Mouse (Mus musculus) midbrain, embryonic 16.5 days (tissue): ENCODE measurements around the gene Mup7. TPM values are rescaled to one million over a fixed set of nuclear protein-coding genes. Genes with fewer than 3 reads are reported as not detected.
"Not testable (repeated sequence)": the region's sequence is repeated elsewhere in the genome, so short reads cannot be mapped to it uniquely, and the experiment has no call there.

ENCODE experiments used
- ATAC-seq: fragments of 200-750 bp; cut with Nextera tagmentation; 2 replicates; pipeline ENCODE4 v1.8.0; 2017; ENCODE audit warnings: moderate TSS enrichment
- H3K27ac ChIP-seq: fragments of 300-500 bp; sonication (generic); 2 replicates; pipeline ENCODE4 v1.5.1; 2014; ENCODE audit warnings: mild to moderate bottlenecking, low read length, mixed read lengths
- H3K27me3 ChIP-seq: fragments of 300-500 bp; sonication (generic); 2 replicates; pipeline ENCODE4 v1.6.1; 2014; ENCODE audit warnings: low read depth, low read length, mixed read lengths; ENCODE audit not compliant: control insufficient read depth, insufficient read depth
- H3K36me3 ChIP-seq: fragments of 300-500 bp; sonication (generic); 2 replicates; pipeline ENCODE4 v1.6.1; 2014; ENCODE audit warnings: mild to moderate bottlenecking, low read length, moderate library complexity, mixed read lengths; ENCODE audit not compliant: control insufficient read depth, insufficient read depth
- H3K4me1 ChIP-seq: fragments of 300-500 bp; sonication (generic); 2 replicates; pipeline ENCODE4 v1.6.1; 2014; ENCODE audit warnings: mild to moderate bottlenecking, low read length, mixed read lengths; ENCODE audit not compliant: control insufficient read depth, insufficient read depth
- H3K4me2 ChIP-seq: fragments of 300-500 bp; sonication (generic); 2 replicates; pipeline ENCODE4 v1.6.1; 2014; ENCODE audit warnings: mild to moderate bottlenecking, low read length, mixed read lengths
- H3K4me3 ChIP-seq: fragments of 300-500 bp; sonication (generic); 2 replicates; pipeline ENCODE4 v1.5.1; 2014; ENCODE audit warnings: low read depth, mild to moderate bottlenecking, low read length, moderate library complexity, mixed read lengths
- H3K9ac ChIP-seq: fragments of 300-500 bp; sonication (generic); 2 replicates; pipeline ENCODE4 v1.6.1; 2014; ENCODE audit warnings: low read depth, low read length, mixed read lengths
- H3K9me3 ChIP-seq: fragments of 300-500 bp; sonication (generic); replicated peaks from 2 replicates; pipeline ENCODE4 v1.6.1; 2014; ENCODE audit warnings: mild to moderate bottlenecking, low read length, mixed read lengths; ENCODE audit not compliant: control insufficient read depth, poor library complexity, severe bottlenecking
- WGBS: fragments of 180-500 bp; shearing (Covaris S2); extraction: QIAGEN DNeasy Blood & Tissue Kit; methylation state at CpG from one replicate; pipeline ENCODE4 v1.1.7; 2014; 5-methylcytosine and 5-hydroxymethylcytosine counted together
- polyA plus RNA-seq: library from polyadenylated mRNA; unstranded; fragments of >200 nt; fragmentation: Nextera tagmentation; extraction: Ambion mirVana; gene quantifications from 2 replicates; pipeline ENCODE4 v1.2.1, GENCODE M21; 2015

Gene Mup7
- not detected in 2 replicates for polyA plus RNA-seq

- H3K9ac ChIP-seq, H3K4me1 ChIP-seq, H3K4me3 ChIP-seq, H3K27me3 ChIP-seq, ATAC-seq, H3K4me2 ChIP-seq, H3K27ac ChIP-seq, H3K9me3 ChIP-seq, H3K36me3 ChIP-seq: not testable (repeated sequence)
- 71% methylated on average over 2 of the region's 2 CpGs for whole genome bisulfite sequencing
Measured at GRCm38 (mm10) chr4:60070375-60070774, at the start of gene Mup7. Gene Mup7, minus strand, starts transcription at chr4:60070475.

GRCm38 (mm10) chr4:60079865-60080264 lies 9.6 kb upstream of the Mup7 start:
- WGBS, result 84% methylated on average over 3 of the region's 3 CpGs
- H3K36me3 ChIP-seq, ATAC-seq: not testable (repeated sequence)

GRCm38 (mm10) chr4:60029334-60030111 lies 40.8 kb downstream of the Mup7 start:
- 75% methylated on average over 12 of the region's 13 CpGs for WGBS

More at GRCm38 (mm10) chr4:60079865-60080264, 9.6 kb upstream of the Mup7 start:
- not testable (repeated sequence) for H3K27ac ChIP-seq, H3K9ac ChIP-seq, H3K9me3 ChIP-seq, H3K4me1 ChIP-seq, H3K4me2 ChIP-seq, H3K4me3 ChIP-seq, H3K27me3 ChIP-seq

GRCm38 (mm10) chr4:60020141-60020540 lies 50.1 kb downstream of the Mup7 start:
- H3K4me2 ChIP-seq, H3K27ac ChIP-seq, H3K9me3 ChIP-seq, H3K9ac ChIP-seq, H3K4me3 ChIP-seq, H3K4me1 ChIP-seq, ATAC-seq, H3K27me3 ChIP-seq, H3K36me3 ChIP-seq: not testable (repeated sequence)
- whole genome bisulfite sequencing, result 90% methylated on average over 7 of the region's 7 CpGs

More at GRCm38 (mm10) chr4:60029334-60030111, 40.8 kb downstream of the Mup7 start:
- H3K4me1 ChIP-seq, H3K36me3 ChIP-seq, H3K4me2 ChIP-seq, ATAC-seq, H3K9me3 ChIP-seq, H3K27ac ChIP-seq, H3K9ac ChIP-seq, H3K27me3 ChIP-seq, H3K4me3 ChIP-seq: not testable (repeated sequence)

Other genes starting within 250 kb of the Mup7 start
- 0.08 TPM in 1 of 2 replicates, not detected in the other for gene Slc46a2, start 155.4 kb downstream of the Mup7 start, polyA plus RNA-seq
- gene Mup4, start 109.8 kb downstream of the Mup7 start, polyA plus RNA-seq, result not detected in 2 replicates
- not detected in 2 replicates for gene Mup6, start 106.2 kb downstream of the Mup7 start, polyA plus RNA-seq
- gene Mup2, start 83.8 kb upstream of the Mup7 start, polyA plus RNA-seq, result not detected in 2 replicates
- not detected in 2 replicates for gene Mup8, start 152.1 kb upstream of the Mup7 start, polyA plus RNA-seq